Mouse (Mus musculus) kidney, adult 2 months (tissue): ENCODE measurements at regions not wholly inside any gene's neighbourhood (a gene's known extent, or its start where the extent isn't known, plus 50 kb on each side); places are given as distances from the start of the nearest gene placed in this dataset.
A peak's percentile ranks its signal among the peaks of the same experiment; 100 is the strongest.

Experiments used
- DNase-seq: peaks from one replicate; pipeline ENCODE4 v3.0.0; 2021
- H3K27ac ChIP-seq: fragments of 200-500 bp; 2 replicates; pipeline ENCODE4 v1.5.1; 2012; ENCODE audit warnings: low read depth, low read length, control low read depth, inconsistent platforms; ENCODE audit not compliant: insufficient read depth
- H3K27me3 ChIP-seq: fragments of 200-500 bp; replicated peaks from 2 replicates; pipeline ENCODE4 v1.6.1; 2012; ENCODE audit warnings: mild to moderate bottlenecking, moderate library complexity, low read length, inconsistent platforms; ENCODE audit not compliant: control insufficient read depth, insufficient read depth
- H3K36me3 ChIP-seq: fragments of 200-500 bp; 2 replicates; pipeline ENCODE4 v1.6.1; 2012; ENCODE audit warnings: mild to moderate bottlenecking, moderate library complexity, low read length, inconsistent platforms; ENCODE audit not compliant: control insufficient read depth, insufficient read depth
- H3K4me1 ChIP-seq: fragments of 200-500 bp; 2 replicates; pipeline ENCODE4 v1.6.1; 2011; ENCODE audit warnings: low read length; ENCODE audit not compliant: control insufficient read depth, insufficient read depth
- H3K4me3 ChIP-seq: fragments of 200-500 bp; 2 replicates; pipeline ENCODE4 v1.5.1; 2011; ENCODE audit warnings: mild to moderate bottlenecking, low read depth, low read length, control low read depth; ENCODE audit not compliant: insufficient read depth
- CTCF ChIP-seq: fragments of 200-500 bp; conservative IDR thresholded peaks from 2 replicates; pipeline ENCODE4 v1.5.1; 2011; ENCODE audit warnings: low read depth, mild to moderate bottlenecking, control low read depth, low read length, moderate library complexity, mixed read lengths; ENCODE audit not compliant: insufficient read depth, insufficient read length
- POLR2A ChIP-seq: fragments of 200-500 bp; IDR thresholded peaks from one replicate; pipeline ENCODE4 v1.6.1; 2011; ENCODE audit warnings: low read depth, low read length, control low read depth
- WGBS: fragments of 180-500 bp; shearing (Covaris S2); methylation state at CpG from one replicate; pipeline ENCODE4 v1.1.7; 2018; 5-methylcytosine and 5-hydroxymethylcytosine counted together

DNA sequence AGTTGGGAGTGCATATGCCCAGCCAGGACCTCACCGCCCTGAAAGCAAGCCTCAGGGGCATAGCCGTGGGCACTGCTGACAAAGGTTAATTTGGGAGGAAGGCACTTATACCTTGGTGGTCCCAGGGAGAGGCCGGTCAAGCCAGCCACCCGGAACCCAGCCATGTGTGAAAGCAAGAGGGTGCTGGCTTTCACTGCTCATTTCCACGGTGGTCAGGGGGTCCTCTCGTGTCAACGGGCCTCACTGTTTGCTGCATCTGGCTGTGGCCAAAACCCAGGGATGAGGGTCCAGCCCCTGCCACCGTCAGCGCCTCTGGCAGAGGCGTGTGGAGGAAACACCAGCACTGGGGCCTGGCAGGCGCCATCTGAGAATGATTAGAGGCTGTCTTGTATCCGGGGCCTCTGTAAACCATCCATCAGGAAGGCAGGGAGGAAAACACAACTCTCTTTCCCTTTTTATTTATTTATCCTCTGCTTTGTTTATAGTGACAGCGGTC, 238.7 kb downstream of the Cdc5l start:
- Histone ChIP-seq H3K27me3 (no peaks in the 10 kb centered on the region), H3K27ac (no peak overlapping the region), H3K36me3 (no peaks in the 10 kb centered on the region), H3K4me1 (no peaks in the 10 kb centered on the region), H3K4me3 (no peak overlapping the region)
- WGBS, result 26% methylated on average over 13 of the region's 13 CpGs
- DNase-seq, result peak; percentile 15
- TF ChIP-seq CTCF, result no peak
- TF ChIP-seq POLR2A, result no peak

DNA sequence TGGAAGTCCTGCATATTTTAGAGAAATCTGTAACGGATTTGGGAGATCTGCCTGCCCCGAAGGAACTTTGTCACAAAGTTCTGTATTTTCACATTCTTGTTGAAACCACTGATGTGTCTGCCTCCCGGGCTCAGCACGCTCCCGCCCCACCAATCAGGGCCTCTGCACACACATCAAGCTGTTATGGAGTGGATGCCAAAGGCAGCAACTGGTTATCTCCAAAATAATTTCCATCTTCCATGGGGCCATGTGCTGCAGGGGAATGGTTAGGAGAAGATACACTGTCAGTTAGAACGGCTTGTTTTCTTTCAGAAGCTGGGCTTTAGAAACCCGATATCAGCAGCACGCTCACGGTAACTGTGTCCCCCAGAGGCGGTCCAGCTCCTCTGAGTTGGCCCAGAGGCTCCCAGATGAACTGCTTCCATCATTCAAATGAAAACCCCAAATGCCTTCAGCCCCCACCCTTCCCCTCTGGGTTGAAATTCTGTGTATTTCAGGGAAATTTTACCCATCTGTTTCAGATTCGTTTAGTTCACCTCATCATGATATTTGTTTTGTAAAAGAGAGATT, 240.0 kb downstream of the Cdc5l start:
- Histone ChIP-seq H3K27me3 (no peaks in the 10 kb centered on the region), H3K36me3 (no peaks in the 10 kb centered on the region), H3K27ac (no peak overlapping the region), H3K4me1 (no peaks in the 10 kb centered on the region), H3K4me3 (no peak overlapping the region)
- no peak for DNase-seq
- 45% methylated on average over 11 of the region's 11 CpGs for WGBS
- TF ChIP-seq CTCF, result no peak
- TF ChIP-seq POLR2A, result no peak

DNA sequence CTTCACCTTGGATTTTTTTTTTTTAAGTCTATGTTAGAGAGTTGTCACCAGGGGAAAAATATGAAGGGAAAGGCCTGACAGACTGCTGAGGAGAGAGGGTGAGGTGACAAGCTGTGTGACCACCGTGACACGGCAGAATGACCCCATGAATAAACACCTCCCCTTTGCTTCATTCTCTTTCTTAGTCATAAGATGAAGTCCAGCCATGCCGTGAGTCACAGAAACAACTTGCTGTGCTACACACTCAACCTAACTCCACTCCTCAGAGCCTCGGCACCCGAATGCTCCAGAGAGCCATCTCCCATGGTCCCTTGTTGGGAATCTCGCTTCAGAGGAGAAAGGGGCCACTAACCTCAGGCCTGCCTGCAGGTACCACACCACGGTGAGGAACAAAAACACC, 246.1 kb downstream of the Cdc5l start:
- no peak overlapping the region for H3K4me3 ChIP-seq
- no peaks in the 10 kb centered on the region for H3K27me3 ChIP-seq
- no peak for TF ChIP-seq CTCF
- no peak for TF ChIP-seq POLR2A
- H3K27ac ChIP-seq, result no peak overlapping the region
- H3K4me1 ChIP-seq, result no peaks in the 10 kb centered on the region
- 68% methylated on average over 7 of the region's 7 CpGs for WGBS
- no peak for DNase-seq
- no peaks in the 10 kb centered on the region for H3K36me3 ChIP-seq

GRCm38 (mm10) chr17:45176340-45176739, 257.2 kb downstream of the Cdc5l start:
- no peak overlapping the region for H3K4me3 ChIP-seq
- no peaks in the 10 kb centered on the region for H3K27me3 ChIP-seq
- whole genome bisulfite sequencing, result 69% methylated on average over 4 of the region's 4 CpGs
- TF ChIP-seq CTCF, result no peak
- no peak for TF ChIP-seq POLR2A
- no peaks in the 10 kb centered on the region for H3K36me3 ChIP-seq
- no peak overlapping the region for H3K27ac ChIP-seq
- no peaks in the 10 kb centered on the region for H3K4me1 ChIP-seq
- no peak for DNase-seq

GRCm38 (mm10) chr17:45169257-45169994, 264.1 kb downstream of the Cdc5l start:
- no peak for DNase-seq
- no peak overlapping the region for H3K27ac ChIP-seq
- H3K36me3 ChIP-seq, result no peaks in the 10 kb centered on the region
- no peak overlapping the region for H3K4me3 ChIP-seq
- no peaks in the 10 kb centered on the region for H3K27me3 ChIP-seq
- no peaks in the 10 kb centered on the region for H3K4me1 ChIP-seq
- WGBS, result 76% methylated on average over 10 of the region's 10 CpGs
- TF ChIP-seq POLR2A (no peak), CTCF (no peak)
